Mouse (Mus musculus) heart, embryonic 14.5 days (tissue): ENCODE results near the gene Slc44a1. TPM values are rescaled to one million over a fixed set of nuclear protein-coding genes. Genes with fewer than 3 reads are reported as not detected.

Source experiments
- ATAC-seq: fragments of 200-750 bp; cut with Nextera tagmentation; 2 replicates; pipeline ENCODE4 v1.8.0; 2017; ENCODE audit warnings: low read depth, moderate TSS enrichment; ENCODE audit not compliant: insufficient number of reproducible peaks, insufficient read depth, low FRiP score
- H3K27ac ChIP-seq, 2 experiments: fragments of 200-500 bp in 1 of 2; fragments of 300-500 bp in 1 of 2; sonication (generic) in 1 of 2; replicated peaks in 1 of 2; 2 replicates each; pipeline ENCODE4 v1.5.1; 2012 to 2014; ENCODE audit warnings: low read depth in 2 of 2, low read length in 2 of 2, control low read depth in 1 of 2, mild to moderate bottlenecking in 1 of 2, mixed read lengths in 1 of 2; ENCODE audit not compliant: control insufficient read depth in 1 of 2, insufficient read depth in 1 of 2
- H3K27me3 ChIP-seq: fragments of 300-500 bp; sonication (generic); 2 replicates; pipeline ENCODE4 v1.6.1; 2014; ENCODE audit warnings: mild to moderate bottlenecking, low read length, control low read depth; ENCODE audit not compliant: control insufficient read depth, insufficient read depth
- H3K36me3 ChIP-seq: fragments of 300-500 bp; sonication (generic); 2 replicates; pipeline ENCODE4 v1.6.1; 2014; ENCODE audit warnings: mild to moderate bottlenecking, control low read depth, low read length, mixed read lengths; ENCODE audit not compliant: control insufficient read depth, insufficient read depth
- H3K4me1 ChIP-seq, 2 experiments: fragments of 200-500 bp in 1 of 2; fragments of 300-500 bp in 1 of 2; sonication (generic) in 1 of 2; 2 replicates each; pipeline ENCODE4 v1.6.1; 2012 to 2014; ENCODE audit warnings: low read length in 2 of 2, control low read depth in 1 of 2, mixed read lengths in 1 of 2; ENCODE audit not compliant: control insufficient read depth in 2 of 2, insufficient read depth in 2 of 2
- H3K4me2 ChIP-seq: fragments of 300-500 bp; sonication (generic); 2 replicates; pipeline ENCODE4 v1.6.1; 2014; ENCODE audit warnings: mild to moderate bottlenecking, low read length
- H3K4me3 ChIP-seq, 2 experiments: fragments of 200-500 bp in 1 of 2; fragments of 300-500 bp in 1 of 2; sonication (generic) in 1 of 2; 2 replicates each; pipeline ENCODE4 v1.5.1; 2012 to 2014; ENCODE audit warnings: low read length in 2 of 2, mild to moderate bottlenecking in 2 of 2, control low read depth in 1 of 2, low read depth in 1 of 2, moderate library complexity in 1 of 2; ENCODE audit not compliant: control insufficient read depth in 1 of 2, insufficient read depth in 1 of 2
- H3K9ac ChIP-seq: fragments of 300-500 bp; sonication (generic); 2 replicates; pipeline ENCODE4 v1.6.1; 2014; ENCODE audit warnings: mild to moderate bottlenecking, low read length
- H3K9me3 ChIP-seq: fragments of 300-500 bp; sonication (generic); 2 replicates; pipeline ENCODE4 v1.6.1; 2016; ENCODE audit warnings: low read length, control low read depth; ENCODE audit not compliant: control insufficient read depth
- WGBS: fragments of 180-500 bp; shearing (Covaris S2); extraction: QIAGEN DNeasy Blood & Tissue Kit; methylation state at CpG from one replicate; pipeline ENCODE4 v1.1.7; 2014; 5-methylcytosine and 5-hydroxymethylcytosine counted together
- polyA plus RNA-seq: library from polyadenylated mRNA; unstranded; fragments of >200 nt; fragmentation: Nextera tagmentation; extraction: Ambion mirVana; gene quantifications from 2 replicates; pipeline ENCODE4 v1.2.1, GENCODE M21; 2014

Gene Slc44a1
- polyA plus RNA-seq, 1 experiment from 2014 or later = 34.0 TPM

DNA sequence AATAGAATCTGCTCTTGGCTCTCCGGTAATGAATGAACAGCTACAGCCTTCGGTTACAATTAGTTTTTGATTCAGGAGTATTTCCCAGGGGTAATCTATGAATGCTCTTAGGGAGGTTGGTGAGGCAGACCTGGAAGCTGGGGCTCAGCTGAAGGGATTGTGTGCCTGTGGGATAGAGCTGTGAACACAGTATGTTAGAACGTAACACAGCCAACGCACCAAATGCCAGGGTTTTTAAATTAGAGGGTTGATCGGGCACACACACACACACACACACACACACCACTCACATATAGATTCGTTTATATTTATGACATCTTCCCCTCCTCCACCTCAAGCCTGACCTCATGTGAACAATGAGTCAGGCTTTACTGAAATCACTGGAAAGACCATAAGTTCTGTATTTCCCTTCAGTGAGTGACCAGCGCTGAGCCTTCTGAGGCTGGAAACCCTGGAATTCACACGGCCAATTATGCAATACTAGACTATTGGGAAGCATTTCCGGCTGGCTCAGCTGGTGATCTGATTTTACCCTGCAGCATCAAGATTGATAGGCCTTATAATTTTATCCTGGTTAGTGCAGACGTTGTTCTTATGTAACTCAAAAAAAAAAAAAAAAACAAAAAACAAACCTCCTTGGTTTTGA is 3.0 kb upstream of the Slc44a1 start:
- Histone ChIP-seq H3K4me2 (no peak overlapping the region), H3K4me3 (no peak overlapping the region), H3K9me3 (no peaks in the 10 kb centered on the region), H3K9ac (no peak overlapping the region), H3K36me3 (no peaks in the 10 kb centered on the region), H3K4me1 (peaks cover 2 to 17% of the 10 kb centered on the region in 2 experiments; a peak in 3 of 4 replicates), H3K27ac (no peak overlapping the region), H3K27me3 (no peaks in the 10 kb centered on the region)
- WGBS = 77% methylated on average over 10 of the region's 10 CpGs
- no peak for ATAC-seq

DNA sequence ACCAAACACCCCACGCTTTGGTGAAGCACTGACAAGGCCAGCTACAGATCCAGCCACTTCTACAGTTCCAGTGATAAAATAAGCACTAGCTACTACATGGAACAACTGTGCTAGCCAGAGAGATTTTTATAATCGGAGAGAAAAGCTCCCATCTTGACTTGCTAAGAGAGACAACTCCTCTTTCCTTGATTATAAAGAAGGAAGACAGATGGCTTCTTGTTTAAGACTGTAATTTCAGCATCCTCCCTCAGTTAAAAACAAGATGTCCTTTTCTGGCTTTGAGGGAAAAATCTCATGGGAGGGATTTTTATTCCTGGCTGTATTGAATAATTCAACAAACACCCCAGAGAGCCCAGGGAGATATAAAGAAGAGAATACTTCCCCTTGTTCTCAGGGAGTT is 1.8 kb upstream of the Slc44a1 start:
- Histone ChIP-seq H3K36me3 (no peaks in the 10 kb centered on the region), H3K27me3 (no peaks in the 10 kb centered on the region), H3K4me2 (no peak overlapping the region), H3K4me3 (no peak overlapping the region), H3K4me1 (peaks cover 5 to 19% of the 10 kb centered on the region in 2 experiments), H3K9me3 (no peaks in the 10 kb centered on the region), H3K27ac (no peak overlapping the region; a peak in 1 of 4 replicates), H3K9ac (no peak overlapping the region)
- WGBS = 67% methylated on average over 2 of the region's 2 CpGs
- no peak for ATAC-seq

DNA sequence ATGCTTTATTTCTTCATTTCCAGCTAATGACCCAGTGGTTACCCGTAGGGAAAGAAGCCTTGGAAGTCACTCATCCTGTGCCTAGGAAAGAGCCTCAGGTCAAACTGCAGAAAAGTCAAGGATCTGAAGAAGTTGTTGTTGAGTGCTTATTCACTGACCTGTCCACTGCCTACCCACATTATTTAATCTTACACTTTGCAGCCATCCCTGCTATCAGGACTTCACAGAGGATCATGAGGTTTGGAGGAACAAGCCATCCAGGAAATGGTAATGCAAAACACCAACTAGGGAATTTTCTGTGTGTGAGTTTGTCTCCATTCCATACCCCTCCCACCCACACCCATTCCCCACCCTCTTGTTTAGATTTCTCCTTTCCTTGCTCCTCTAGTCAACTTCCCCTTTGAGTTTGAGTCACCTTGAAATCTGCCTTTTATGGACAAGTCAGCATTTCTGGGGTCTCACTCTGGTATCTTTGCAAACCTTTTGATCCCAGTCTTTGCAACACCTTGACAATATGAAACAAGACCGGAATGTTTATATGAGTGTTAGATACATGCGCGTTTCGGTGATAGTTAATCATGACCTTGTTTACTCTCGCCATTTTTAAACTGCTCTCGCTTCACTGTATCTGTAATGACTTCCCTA is 1.3 kb upstream of the Slc44a1 start:
- peak overlapping the region in 1 of 2 experiments; percentile 91; a peak in 2 of 4 replicates for H3K4me3 ChIP-seq
- H3K27me3 ChIP-seq = no peaks in the 10 kb centered on the region
- no peaks in the 10 kb centered on the region for H3K36me3 ChIP-seq
- peaks cover 5 to 19% of the 10 kb centered on the region in 2 experiments for H3K4me1 ChIP-seq
- H3K9ac ChIP-seq = no peak overlapping the region
- 79% methylated on average over 7 of the region's 7 CpGs for whole genome bisulfite sequencing
- peak overlapping the region; percentile 90 for H3K4me2 ChIP-seq
- H3K9me3 ChIP-seq = no peaks in the 10 kb centered on the region
- no peak for ATAC-seq
- no peak overlapping the region; a peak in 1 of 4 replicates for H3K27ac ChIP-seq

DNA sequence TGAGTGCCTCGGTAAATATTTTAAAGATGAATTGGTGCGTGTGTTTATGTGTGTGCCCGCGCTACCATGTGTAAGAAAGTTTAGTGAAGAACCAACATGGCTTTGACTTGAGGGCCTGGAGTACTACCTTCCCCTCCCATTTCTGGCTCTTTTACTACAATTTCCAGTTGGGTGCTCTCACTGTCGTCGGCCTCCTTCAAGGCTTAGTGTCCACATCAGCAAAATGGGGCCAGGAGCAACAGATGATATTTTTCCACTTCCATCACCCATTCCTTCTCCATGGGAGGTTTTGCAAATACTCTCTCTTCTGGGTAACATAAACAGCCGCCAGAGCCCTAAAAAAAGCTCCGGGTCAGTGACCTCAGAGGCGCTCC is 590 bp upstream of the Slc44a1 start:
- H3K4me1 ChIP-seq = peaks cover 5 to 19% of the 10 kb centered on the region in 2 experiments
- H3K9ac ChIP-seq = peak overlapping the region; percentile 84
- peak overlapping the region; percentile 90 for H3K4me2 ChIP-seq
- WGBS = 16% methylated on average over 9 of the region's 9 CpGs
- peak overlapping the region; percentile 45 to 85 for H3K27ac ChIP-seq
- H3K9me3 ChIP-seq = no peaks in the 10 kb centered on the region
- no peaks in the 10 kb centered on the region for H3K36me3 ChIP-seq
- ATAC-seq = no peak
- peak overlapping the region; percentile 66 to 91 for H3K4me3 ChIP-seq
- no peaks in the 10 kb centered on the region for H3K27me3 ChIP-seq

DNA sequence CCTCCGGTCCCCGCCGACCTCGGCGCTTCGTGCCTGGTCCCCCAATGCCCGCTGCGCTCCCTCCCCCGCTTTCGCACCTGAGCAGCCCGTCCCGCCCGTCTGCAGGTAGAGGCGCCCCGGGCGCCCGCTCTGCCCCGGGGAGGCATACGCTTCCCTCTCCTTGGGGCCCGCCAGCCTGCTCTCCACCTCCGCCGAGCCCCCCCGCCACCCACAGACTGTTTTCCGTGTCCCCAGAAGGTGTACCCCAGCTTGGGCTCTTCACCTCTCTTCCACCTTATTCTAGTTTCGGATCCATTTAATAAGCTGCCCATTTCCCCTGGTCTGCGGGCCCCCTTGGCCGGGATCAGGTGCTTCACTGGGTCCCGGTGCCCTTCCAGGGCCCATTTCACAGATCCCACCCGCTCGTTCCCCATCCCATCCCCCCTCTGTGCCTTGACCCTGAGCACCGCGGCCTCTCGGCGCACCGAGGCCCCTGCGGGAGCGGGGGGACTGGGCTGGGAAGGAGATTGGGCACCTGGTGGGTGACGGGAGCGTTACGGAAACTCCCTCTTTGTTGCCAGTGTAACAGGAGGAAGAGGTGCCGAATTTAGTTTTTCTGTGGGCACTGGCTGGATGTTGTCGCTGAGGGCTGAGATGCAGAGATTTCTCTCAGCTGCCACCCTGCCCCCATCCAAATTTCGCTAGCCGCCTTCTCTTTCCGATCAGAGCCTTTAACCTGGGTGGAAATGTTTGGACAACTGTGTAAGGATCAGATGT is 781 bp downstream of the Slc44a1 start:
- H3K4me2 ChIP-seq = peak overlapping the region; percentile 90
- no peaks in the 10 kb centered on the region for H3K27me3 ChIP-seq
- H3K4me3 ChIP-seq = peak overlapping the region; percentile 66 to 91
- H3K4me1 ChIP-seq = peaks cover 5 to 19% of the 10 kb centered on the region in 2 experiments
- peak; percentile 19; the same call in 1 of the 2 replicates for ATAC-seq
- under 1% methylated on average over 45 of the region's 45 CpGs for WGBS
- peak overlapping the region; percentile 84 for H3K9ac ChIP-seq
- peak overlapping the region; percentile 14 to 85; a peak in 3 of 4 replicates for H3K27ac ChIP-seq
- no peaks in the 10 kb centered on the region for H3K9me3 ChIP-seq
- no peaks in the 10 kb centered on the region for H3K36me3 ChIP-seq

DNA sequence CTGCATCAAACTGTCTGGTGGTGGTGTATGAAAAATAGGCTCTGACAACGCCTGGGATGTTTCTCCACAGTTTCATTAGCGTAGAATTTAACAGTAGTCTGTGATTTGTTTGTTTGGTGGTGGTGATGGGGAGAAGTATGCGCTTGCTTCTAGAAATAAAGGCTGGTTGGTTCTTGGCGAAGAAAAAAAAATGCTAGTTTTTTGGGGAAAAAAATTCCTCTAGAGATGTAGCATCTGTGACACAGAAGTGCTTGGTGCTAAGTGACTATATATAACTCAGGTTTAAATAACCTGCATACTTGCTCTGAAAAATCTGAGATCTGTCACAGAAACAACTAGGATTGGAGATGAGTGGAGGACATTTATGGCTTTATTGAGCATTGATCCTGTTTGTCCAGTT is 1.5 kb downstream of the Slc44a1 start:
- Histone ChIP-seq H3K4me1 (peaks cover 5 to 19% of the 10 kb centered on the region in 2 experiments), H3K27ac (no peak overlapping the region)

DNA sequence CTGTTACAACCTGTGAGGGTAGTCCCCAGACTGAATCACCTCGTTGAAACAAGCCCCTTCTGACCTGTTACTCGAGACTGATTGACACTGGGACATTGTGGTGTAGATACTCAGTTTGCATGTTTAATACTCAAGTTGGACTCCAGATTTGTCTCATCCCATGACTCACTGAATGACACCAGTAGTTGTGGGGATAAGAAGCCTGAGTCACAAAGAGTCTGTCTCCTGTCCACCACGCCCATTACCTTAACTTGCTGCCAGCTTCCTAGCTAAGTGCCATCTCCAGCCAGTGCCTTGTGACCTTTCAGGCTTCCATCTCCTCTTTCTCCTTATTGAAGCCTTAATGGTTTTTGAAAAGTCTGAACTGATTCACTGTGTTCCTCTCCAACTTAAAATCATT is 6.0 kb downstream of the Slc44a1 start:
- ATAC-seq = no peak

More for the DNA sequence above, 1.5 kb downstream of the Slc44a1 start:
- Histone ChIP-seq H3K4me3 (peak overlapping the region in 1 of 2 experiments; percentile 91; a peak in 3 of 4 replicates), H3K4me2 (peak overlapping the region; percentile 90), H3K36me3 (no peaks in the 10 kb centered on the region), H3K27me3 (no peaks in the 10 kb centered on the region), H3K9ac (no peak overlapping the region; the same call in 1 of the 2 replicates), H3K9me3 (no peaks in the 10 kb centered on the region)
- no peak for ATAC-seq
- 47% methylated on average over 4 of the region's 4 CpGs for WGBS

More for the DNA sequence above, 6.0 kb downstream of the Slc44a1 start:
- H3K27me3 ChIP-seq = no peaks in the 10 kb centered on the region
- 75% methylated on average over 3 of the region's 3 CpGs for WGBS
- no peaks in the 10 kb centered on the region for H3K36me3 ChIP-seq
- no peak overlapping the region for H3K4me2 ChIP-seq
- H3K4me3 ChIP-seq = no peak overlapping the region
- H3K9ac ChIP-seq = no peak overlapping the region
- no peaks in the 10 kb centered on the region for H3K9me3 ChIP-seq
- H3K4me1 ChIP-seq = peaks cover 8 to 25% of the 10 kb centered on the region in 2 experiments; a peak in 3 of 4 replicates
- no peak overlapping the region for H3K27ac ChIP-seq
